Mouse (Mus musculus) cerebellum, adult 2 months (tissue): ENCODE measurements around the gene Thoc2.

ENCODE experiments used
- CTCF ChIP-seq: fragments of 200-500 bp; IDR thresholded peaks from 2 replicates; pipeline ENCODE4 v1.5.1; 2011; ENCODE audit warnings: low read depth, mild to moderate bottlenecking, control low read depth, low read length, moderate library complexity, borderline replicate concordance; ENCODE audit not compliant: insufficient read depth
- POLR2A ChIP-seq: fragments of 200-500 bp; IDR thresholded peaks from 2 replicates; pipeline ENCODE4 v1.6.1; 2011; ENCODE audit warnings: low read length, control low read depth, borderline replicate concordance; ENCODE audit not compliant: insufficient read depth

- no peak for TF ChIP-seq CTCF
- no peak for TF ChIP-seq POLR2A
These were observed 4.2 kb upstream of the Thoc2 start for GRCm38 (mm10) chrX:41924708-41925107.
